Mouse (Mus musculus) hindbrain, embryonic 14.5 days (tissue): ENCODE results near the gene Wdr66. TPM values are rescaled to one million over a fixed set of nuclear protein-coding genes. Genes with fewer than 3 reads are reported as not detected.

Source experiments
- ATAC-seq: fragments of 200-750 bp; cut with Nextera tagmentation; 2 replicates; pipeline ENCODE4 v1.8.0; 2017; ENCODE audit warnings: moderate number of reproducible peaks, mild to moderate bottlenecking, moderate TSS enrichment, moderate library complexity; ENCODE audit not compliant: low FRiP score
- DNase-seq: peaks from one replicate; pipeline ENCODE4 v3.0.0-alpha.2; 2015; ENCODE audit warnings: low spot score
- H3K27ac ChIP-seq: fragments of 300-500 bp; sonication (generic); 2 replicates; pipeline ENCODE4 v1.5.1; 2014; ENCODE audit warnings: mild to moderate bottlenecking, moderate library complexity
- H3K27me3 ChIP-seq: fragments of 300-500 bp; sonication (generic); 2 replicates; pipeline ENCODE4 v1.6.1; 2014; ENCODE audit warnings: mild to moderate bottlenecking, low read length, mixed read lengths; ENCODE audit not compliant: control insufficient read depth, insufficient read depth
- H3K36me3 ChIP-seq: fragments of 300-500 bp; sonication (generic); replicated peaks from 2 replicates; pipeline ENCODE4 v1.6.1; 2014; ENCODE audit not compliant: control insufficient read depth, insufficient read depth
- H3K4me1 ChIP-seq: fragments of 300-500 bp; sonication (generic); replicated peaks from 2 replicates; pipeline ENCODE4 v1.6.1; 2014; ENCODE audit warnings: antibody characterized with exemption, low read length, mixed read lengths; ENCODE audit not compliant: control insufficient read depth, insufficient read depth
- H3K4me2 ChIP-seq: fragments of 300-500 bp; sonication (generic); replicated peaks from 2 replicates; pipeline ENCODE4 v1.6.1; 2014; ENCODE audit warnings: mild to moderate bottlenecking, moderate library complexity
- H3K4me3 ChIP-seq: fragments of 300-500 bp; sonication (generic); replicated peaks from 2 replicates; pipeline ENCODE4 v1.5.1; 2014; ENCODE audit warnings: mild to moderate bottlenecking, low read length
- H3K9ac ChIP-seq: fragments of 300-500 bp; sonication (generic); 2 replicates; pipeline ENCODE4 v1.6.1; 2014
- H3K9me3 ChIP-seq: fragments of 300-500 bp; sonication (generic); 2 replicates; pipeline ENCODE4 v1.6.1; 2016; ENCODE audit warnings: low read length; ENCODE audit not compliant: control insufficient read depth
- WGBS: fragments of 180-500 bp; shearing (Covaris S2); extraction: QIAGEN DNeasy Blood & Tissue Kit; methylation state at CpG from one replicate; pipeline ENCODE4 v1.1.7; 2014; 5-methylcytosine and 5-hydroxymethylcytosine counted together
- polyA plus RNA-seq: library from polyadenylated mRNA; unstranded; fragments of >200 nt; fragmentation: Nextera tagmentation; extraction: Ambion mirVana; gene quantifications from 2 replicates; pipeline ENCODE4 v1.2.1, GENCODE M21; 2014

The Wdr66 gene
- polyA plus RNA-seq, 1 experiment from 2014 or later, result 1.6 TPM

DNA sequence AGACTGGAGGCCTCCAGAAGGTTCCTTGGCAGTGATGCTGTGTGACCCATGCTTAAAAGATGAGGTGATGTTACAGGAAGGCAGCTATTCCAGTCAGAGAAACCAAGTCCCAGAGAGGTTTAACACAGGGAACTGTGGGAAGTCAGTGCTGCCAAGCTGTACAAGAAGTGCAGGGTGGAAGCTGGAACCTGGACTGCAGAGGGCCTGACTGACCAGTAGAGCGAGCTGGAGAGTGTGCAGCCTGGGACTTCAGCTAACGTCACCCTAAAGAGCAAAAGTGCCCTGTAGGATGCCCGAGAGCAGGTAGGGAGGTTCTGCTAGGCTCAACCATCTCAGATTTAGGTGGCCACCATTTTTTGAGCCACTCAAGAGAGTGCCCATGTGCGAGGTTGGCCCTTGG is 111.0 kb downstream of the Wdr66 start:
- Histone ChIP-seq H3K4me3 (no peak overlapping the region), H3K4me1 (no peaks in the 10 kb centered on the region), H3K27me3 (no peaks in the 10 kb centered on the region), H3K36me3 (peaks cover 99% of the 10 kb centered on the region), H3K9ac (no peak overlapping the region), H3K27ac (no peak overlapping the region), H3K9me3 (no peaks in the 10 kb centered on the region), H3K4me2 (no peak overlapping the region)
- DNase-seq, result no peak
- 95% methylated on average over 4 of the region's 4 CpGs for WGBS
- ATAC-seq, result no peak

DNA sequence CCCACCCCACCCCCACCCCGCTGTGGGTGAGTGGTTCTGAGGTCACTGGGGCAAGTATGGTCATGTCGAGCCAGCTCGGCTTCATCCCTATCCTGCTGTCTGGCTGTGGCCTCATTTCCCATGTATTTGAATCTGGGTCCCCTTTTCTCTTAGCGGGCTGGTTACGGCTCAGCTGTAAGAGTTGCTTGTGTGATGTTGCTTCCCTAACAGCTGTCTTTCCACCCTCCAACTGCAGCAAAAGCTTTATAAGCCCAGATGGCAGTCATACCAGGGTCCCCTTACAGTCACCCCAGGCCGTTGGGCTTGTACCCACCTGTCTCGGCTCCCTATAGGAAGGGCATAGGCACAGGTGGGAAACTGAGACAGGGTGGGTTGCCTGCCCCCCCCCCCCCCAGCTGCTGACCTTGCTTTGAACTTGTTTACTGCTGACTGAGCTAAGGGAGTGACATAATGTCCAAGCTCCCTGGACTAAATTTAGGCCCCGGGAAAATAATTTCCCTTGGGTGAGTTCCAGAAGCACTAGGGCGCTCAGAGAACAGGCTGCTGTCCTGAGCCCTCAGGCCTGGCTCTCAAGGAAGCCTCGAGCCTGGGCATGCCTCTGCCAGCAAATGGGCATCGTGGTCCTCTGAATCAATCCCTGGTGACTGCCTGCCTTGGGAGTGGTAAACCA is 112.5 kb downstream of the Wdr66 start:
- H3K36me3 ChIP-seq, result peaks cover 97% of the 10 kb centered on the region
- no peak overlapping the region for H3K4me3 ChIP-seq
- no peaks in the 10 kb centered on the region for H3K4me1 ChIP-seq
- no peak overlapping the region for H3K9ac ChIP-seq
- DNase-seq (no peak), ATAC-seq (no peak)
- no peaks in the 10 kb centered on the region for H3K27me3 ChIP-seq
- 88% methylated on average over 11 of the region's 11 CpGs for WGBS
- no peak overlapping the region for H3K4me2 ChIP-seq
- no peak overlapping the region for H3K27ac ChIP-seq
- H3K9me3 ChIP-seq, result no peaks in the 10 kb centered on the region

DNA sequence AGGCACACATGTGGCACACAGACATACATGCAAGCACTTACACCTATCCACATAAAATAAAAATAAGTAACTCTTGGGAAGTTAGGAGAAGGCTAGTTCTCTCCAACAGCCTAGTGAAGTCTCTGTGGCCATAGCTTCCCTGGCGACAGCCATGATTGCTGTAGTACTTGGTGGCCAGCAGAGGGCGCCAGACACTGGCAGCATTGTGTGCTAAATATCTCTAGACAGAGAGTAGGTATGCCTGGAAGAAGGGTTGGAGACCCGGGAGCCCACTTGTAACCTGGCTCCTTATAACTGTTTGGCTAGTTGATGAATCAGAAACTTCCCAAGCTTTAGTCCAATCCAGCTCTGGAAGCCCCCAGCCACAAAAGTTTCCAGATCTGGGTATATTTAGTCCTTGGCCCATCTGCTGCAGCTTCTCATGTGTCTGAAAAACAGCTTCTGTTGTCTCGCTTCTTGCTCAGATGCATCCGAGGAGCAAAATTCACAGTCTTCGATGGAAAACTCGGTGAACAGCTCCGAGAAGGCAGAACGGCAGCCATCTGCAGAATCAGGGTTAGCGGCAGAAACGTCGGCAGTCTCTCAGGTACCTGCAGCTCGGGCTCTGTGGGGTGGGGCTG is 117.1 kb downstream of the Wdr66 start:
- Histone ChIP-seq H3K9me3 (no peaks in the 10 kb centered on the region), H3K27ac (no peak overlapping the region), H3K36me3 (peaks cover 95% of the 10 kb centered on the region), H3K4me3 (no peak overlapping the region), H3K4me2 (no peak overlapping the region), H3K4me1 (no peaks in the 10 kb centered on the region), H3K9ac (no peak overlapping the region), H3K27me3 (no peaks in the 10 kb centered on the region)
- WGBS, result 81% methylated on average over 13 of the region's 13 CpGs
- peak; percentile 76 for DNase-seq
- no peak for ATAC-seq

DNA sequence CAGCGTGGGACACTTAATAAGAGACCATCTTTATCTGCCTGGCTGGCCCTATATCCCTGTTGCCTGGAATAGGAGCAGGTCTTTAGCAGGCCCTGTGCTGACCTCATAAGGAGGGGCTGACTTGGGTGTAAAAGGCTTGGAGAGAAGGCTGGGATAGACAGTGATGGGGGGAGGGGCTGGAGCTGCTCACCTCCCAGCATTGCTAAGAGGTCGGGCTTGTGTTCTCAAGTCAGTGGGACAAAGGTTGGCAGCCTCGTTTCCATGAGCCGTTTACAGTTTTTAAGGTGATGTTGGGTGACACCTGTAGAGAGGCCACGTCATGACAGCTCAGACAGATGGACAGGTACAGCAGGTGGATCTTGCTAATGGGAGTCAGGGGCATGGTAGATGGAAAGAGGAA is 118.1 kb downstream of the Wdr66 start:
- WGBS, result 94% methylated on average over 5 of the region's 5 CpGs
- no peak for DNase-seq
- Histone ChIP-seq H3K9ac (no peak overlapping the region), H3K4me2 (no peak overlapping the region), H3K4me3 (no peak overlapping the region), H3K4me1 (no peaks in the 10 kb centered on the region), H3K9me3 (no peaks in the 10 kb centered on the region), H3K27me3 (no peaks in the 10 kb centered on the region), H3K27ac (no peak overlapping the region), H3K36me3 (peaks cover 89% of the 10 kb centered on the region)
- no peak for ATAC-seq

DNA sequence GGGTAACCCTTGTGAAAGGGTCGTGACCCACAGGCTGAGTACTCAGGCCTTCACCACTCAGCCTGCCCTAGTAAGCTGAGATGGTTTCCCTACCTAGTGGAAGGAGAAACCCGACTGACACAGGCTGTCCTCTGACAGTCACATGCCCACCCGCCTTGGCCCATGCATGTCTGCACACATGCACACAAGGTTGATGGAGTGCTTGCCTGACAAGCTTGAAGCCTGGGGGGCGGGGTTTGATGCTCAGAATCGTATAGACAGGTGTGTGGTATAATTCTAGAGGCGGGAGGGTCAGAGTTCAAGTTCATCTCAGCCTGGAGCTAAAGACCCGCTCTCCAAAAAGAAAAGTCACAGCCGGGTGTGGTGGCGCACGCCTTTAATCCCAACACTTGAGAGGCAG is 123.4 kb downstream of the Wdr66 start:
- peaks cover 42% of the 10 kb centered on the region for H3K36me3 ChIP-seq
- H3K9ac ChIP-seq, result no peak overlapping the region
- H3K4me1 ChIP-seq, result no peaks in the 10 kb centered on the region
- no peak overlapping the region for H3K27ac ChIP-seq
- no peak for DNase-seq
- no peaks in the 10 kb centered on the region for H3K9me3 ChIP-seq
- H3K4me2 ChIP-seq, result no peak overlapping the region
- WGBS, result 94% methylated on average over 10 of the region's 10 CpGs
- no peak overlapping the region for H3K4me3 ChIP-seq
- no peak for ATAC-seq
- no peaks in the 10 kb centered on the region for H3K27me3 ChIP-seq

DNA sequence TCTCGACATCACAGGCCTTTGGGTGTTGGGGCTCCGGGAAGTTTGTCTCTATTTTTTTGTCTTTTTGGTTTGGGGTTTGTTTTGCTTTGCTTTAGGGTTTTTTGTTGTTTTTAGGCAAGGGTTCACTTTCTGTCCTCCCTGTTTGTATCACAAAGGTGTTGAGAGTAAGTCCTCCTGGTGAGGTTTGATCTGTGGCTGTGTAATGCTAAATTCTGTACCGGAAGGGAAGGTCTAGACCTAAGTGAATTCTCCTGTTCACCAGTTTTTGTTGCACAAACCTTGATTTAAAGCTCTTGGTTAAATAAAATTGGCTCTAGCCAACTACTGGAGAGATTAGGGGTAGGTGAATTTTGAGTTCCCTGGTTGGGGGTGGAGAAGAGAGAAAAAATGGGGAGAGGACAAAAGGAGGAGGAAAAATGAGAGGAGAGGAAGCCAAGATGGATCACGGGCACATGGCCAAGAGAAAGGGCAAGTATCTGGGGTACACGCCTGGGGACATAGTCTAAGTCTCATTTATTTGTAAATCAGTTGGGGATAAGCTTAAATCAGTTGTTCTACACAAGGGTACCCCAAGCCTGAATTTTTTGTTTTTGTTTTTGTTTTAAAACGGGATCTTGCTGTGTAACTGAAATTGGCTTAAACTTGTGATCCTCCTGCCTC is 124.0 kb downstream of the Wdr66 start:
- H3K4me3 ChIP-seq, result no peak overlapping the region
- H3K4me2 ChIP-seq, result no peak overlapping the region
- no peak overlapping the region for H3K9ac ChIP-seq
- no peaks in the 10 kb centered on the region for H3K27me3 ChIP-seq
- H3K4me1 ChIP-seq, result no peaks in the 10 kb centered on the region
- H3K36me3 ChIP-seq, result peaks cover 36% of the 10 kb centered on the region
- no peak overlapping the region for H3K27ac ChIP-seq
- ATAC-seq, result no peak
- no peaks in the 10 kb centered on the region for H3K9me3 ChIP-seq
- 86% methylated on average over 6 of the region's 6 CpGs for WGBS
- no peak for DNase-seq

DNA sequence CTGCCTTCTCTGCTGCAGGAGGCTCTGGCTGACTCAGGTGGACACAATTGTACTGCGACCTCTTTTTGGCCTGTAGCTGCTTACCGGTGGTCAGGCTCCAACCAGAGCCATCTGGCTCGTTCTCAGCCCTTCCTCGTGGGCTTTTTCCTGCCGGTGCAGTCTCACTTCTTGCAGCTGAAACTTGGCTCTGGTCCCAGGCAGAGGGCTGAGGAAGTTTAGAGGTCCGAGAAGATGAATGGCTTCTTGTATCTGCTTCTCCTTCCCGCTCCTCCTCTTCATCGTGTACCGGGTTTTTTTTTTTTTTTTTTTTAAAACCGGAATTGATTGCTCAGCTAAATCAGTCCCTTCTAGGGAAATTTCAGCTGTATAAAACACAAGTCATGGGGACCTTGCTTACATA is 124.7 kb downstream of the Wdr66 start:
- no peak overlapping the region for H3K4me2 ChIP-seq
- H3K9ac ChIP-seq, result no peak overlapping the region
- no peaks in the 10 kb centered on the region for H3K27me3 ChIP-seq
- WGBS, result 45% methylated on average over 10 of the region's 10 CpGs
- H3K36me3 ChIP-seq, result peaks cover 30% of the 10 kb centered on the region
- no peak overlapping the region for H3K4me3 ChIP-seq
- DNase-seq (peak; percentile 59), ATAC-seq (no peak)
- H3K9me3 ChIP-seq, result no peaks in the 10 kb centered on the region
- no peaks in the 10 kb centered on the region for H3K4me1 ChIP-seq
- H3K27ac ChIP-seq, result 0 out of 2 replicates have a peak overlapping the region, but pooled peaks have one; percentile 7

Other genes with a start within 250 kb of the Wdr66 start
- 16.2 and 18.0 TPM in 2 replicates for gene Orai1, start 237.0 kb upstream of the Wdr66 start, polyA plus RNA-seq
- 0.79 TPM in 1 of 2 replicates, not detected in the other for gene Morn3, start 205.1 kb upstream of the Wdr66 start, polyA plus RNA-seq
- gene Tmem120b, start 183.7 kb upstream of the Wdr66 start, polyA plus RNA-seq, result 13.0 and 14.0 TPM in 2 replicates
- 13.0 and 17.5 TPM in 2 replicates for gene Rhof, start 119.4 kb upstream of the Wdr66 start, polyA plus RNA-seq
- gene Setd1b, start 109.9 kb upstream of the Wdr66 start, polyA plus RNA-seq, result 12.6 and 12.7 TPM in 2 replicates
- 59.1 and 66.8 TPM in 2 replicates for gene Psmd9, start 82.7 kb upstream of the Wdr66 start, polyA plus RNA-seq
- gene Hpd, start 69.4 kb upstream of the Wdr66 start, polyA plus RNA-seq, result not detected in 2 replicates
- gene Bcl7a, start 91.7 kb downstream of the Wdr66 start, polyA plus RNA-seq, result 35.6 and 36.5 TPM in 2 replicates
- gene Mlxip, start 142.7 kb downstream of the Wdr66 start, polyA plus RNA-seq, result 21.1 and 21.7 TPM in 2 replicates
- 0.43 and 0.89 TPM in 2 replicates for gene Lrrc43, start 237.2 kb downstream of the Wdr66 start, polyA plus RNA-seq
- not detected in 2 replicates for gene Il31, start 237.4 kb downstream of the Wdr66 start, polyA plus RNA-seq